Mouse (Mus musculus): ENCODE results near the gene Gm27021.

DNA sequence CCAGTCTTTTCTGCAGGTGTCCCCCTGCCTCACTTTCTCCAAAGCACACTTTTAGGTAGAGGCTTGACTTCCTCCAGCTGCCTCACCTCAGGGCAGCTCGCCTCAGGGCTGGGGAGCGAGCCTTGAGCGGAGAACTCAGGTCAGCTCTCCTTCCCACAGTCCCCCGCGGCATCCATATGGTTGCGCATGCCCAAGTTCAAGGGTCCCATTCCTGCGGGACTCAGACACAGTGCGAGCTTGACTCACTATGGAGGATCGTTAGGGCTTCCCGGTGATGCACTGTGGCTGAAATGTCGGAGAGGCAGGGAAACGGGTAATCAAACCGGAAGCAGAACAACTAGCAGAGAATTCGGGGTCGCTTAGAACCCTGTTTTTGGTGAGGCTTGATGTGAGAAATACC, 37.3 kb upstream of the Gm27021 start:
- TF ChIP-seq CTCF (IDR thresholded peaks at IDR 0.05; ENCODE audit: borderline replicate concordance, insufficient read depth, low read length) (no peak), POLR2A (IDR thresholded peaks at IDR 0.05; ENCODE audit: low read depth, low read length) (no peak)
